Mouse (Mus musculus): ENCODE results near the gene Lsm8. TPM values are rescaled to one million over a fixed set of nuclear protein-coding genes. Genes with fewer than 3 reads are reported as not detected.
"Not testable (repeated sequence)": the region's sequence is repeated elsewhere in the genome, so short reads cannot be mapped to it uniquely, and the experiment has no call there.

The Lsm8 gene
- 107 and 126 TPM in 2 replicates for polyA plus RNA-seq (2015; fragmentation: Nextera tagmentation; extraction: Ambion mirVana)

- Histone ChIP-seq H3K4me3 (replicated peaks) (peak within 1 kb of the TSS; percentile 89), H3K9ac (peak within 1 kb of the TSS; percentile 95), H3K36me3 (peaks cover 21% of the 10 kb centered on the region), H3K27ac (peak within 1 kb of the TSS; percentile 91), H3K27me3 (no peaks in the 10 kb centered on the region), H3K4me2 (peak within 1 kb of the TSS; percentile 75), H3K4me1 (replicated peaks) (peaks cover 16% of the 10 kb centered on the region), H3K9me3 (replicated peaks) (no peaks in the 10 kb centered on the region)
- ATAC-seq (ENCODE audit: low read depth) (peak; percentile 100), DNase-seq (peak; percentile 93)
- 1% methylated on average over 37 of the region's 37 CpGs for WGBS (ENCODE audit: insufficient replicate concordance)
Observed at GRCm38 (mm10) chr6:18848051-18848701, at the start of gene Lsm8. Lsm8 (plus strand) TSS chr6:18848579.

- Histone ChIP-seq H3K9ac (no peak overlapping the region), H3K27me3 (no peaks in the 10 kb centered on the region), H3K9me3 (replicated peaks) (no peaks in the 10 kb centered on the region), H3K4me2 (no peak overlapping the region), H3K36me3 (no peaks in the 10 kb centered on the region), H3K4me3 (replicated peaks) (no peak overlapping the region), H3K27ac (no peak overlapping the region), H3K4me1 (replicated peaks) (no peaks in the 10 kb centered on the region)
- DNase-seq, result no peak
- WGBS (ENCODE audit: insufficient replicate concordance), result 47% methylated on average over 2 of the region's 2 CpGs
- ATAC-seq (ENCODE audit: low read depth), result no peak
Observed at GRCm38 (mm10) chr6:18800869-18801511, 47.4 kb upstream of the Lsm8 start.

GRCm38 (mm10) chr6:18812623-18813022 lies 35.8 kb upstream of the Lsm8 start:
- Histone ChIP-seq H3K27ac (no peak overlapping the region), H3K4me2 (no peak overlapping the region), H3K4me3 (replicated peaks) (no peak overlapping the region), H3K9me3 (replicated peaks) (no peaks in the 10 kb centered on the region), H3K4me1 (replicated peaks) (no peaks in the 10 kb centered on the region), H3K9ac (no peak overlapping the region), H3K27me3 (no peaks in the 10 kb centered on the region), H3K36me3 (no peaks in the 10 kb centered on the region)
- DNase-seq, result no peak
- WGBS (ENCODE audit: insufficient replicate concordance), result 53% methylated on average over 1 of the region's 1 CpGs
- ATAC-seq (ENCODE audit: low read depth), result no peak

GRCm38 (mm10) chr6:18815606-18816005 lies 32.8 kb upstream of the Lsm8 start:
- Histone ChIP-seq H3K4me1 (replicated peaks) (no peaks in the 10 kb centered on the region), H3K4me2 (no peak overlapping the region), H3K27ac (no peak overlapping the region), H3K9me3 (replicated peaks) (no peaks in the 10 kb centered on the region), H3K36me3 (no peaks in the 10 kb centered on the region), H3K9ac (no peak overlapping the region), H3K4me3 (replicated peaks) (no peak overlapping the region), H3K27me3 (no peaks in the 10 kb centered on the region)
- 56% methylated on average over 2 of the region's 2 CpGs for WGBS (ENCODE audit: insufficient replicate concordance)
- ATAC-seq (ENCODE audit: low read depth) (no peak), DNase-seq (no peak)

GRCm38 (mm10) chr6:18819343-18819742 lies 29.0 kb upstream of the Lsm8 start:
- DNase-seq (no peak), ATAC-seq (ENCODE audit: low read depth) (no peak)
- Histone ChIP-seq H3K27ac (no peak overlapping the region), H3K9ac (no peak overlapping the region), H3K9me3 (replicated peaks) (no peaks in the 10 kb centered on the region), H3K4me2 (no peak overlapping the region), H3K4me1 (replicated peaks) (no peaks in the 10 kb centered on the region), H3K36me3 (no peaks in the 10 kb centered on the region), H3K4me3 (replicated peaks) (no peak overlapping the region), H3K27me3 (no peaks in the 10 kb centered on the region)
- 17% methylated on average over 4 of the region's 4 CpGs for WGBS (ENCODE audit: insufficient replicate concordance)

- DNase-seq, result no peak
- no peaks in the 10 kb centered on the region for H3K36me3 ChIP-seq
- no peak for ATAC-seq (ENCODE audit: low read depth)
- H3K4me2 ChIP-seq, result no peak overlapping the region
- H3K9me3 ChIP-seq (replicated peaks), result no peaks in the 10 kb centered on the region
- 60% methylated on average over 4 of the region's 4 CpGs for WGBS (ENCODE audit: insufficient replicate concordance)
- no peak overlapping the region for H3K4me3 ChIP-seq (replicated peaks)
- H3K4me1 ChIP-seq (replicated peaks), result no peaks in the 10 kb centered on the region
- no peak overlapping the region for H3K27ac ChIP-seq
- no peak overlapping the region for H3K9ac ChIP-seq
- no peaks in the 10 kb centered on the region for H3K27me3 ChIP-seq
Observed at GRCm38 (mm10) chr6:18820246-18820645, 28.1 kb upstream of the Lsm8 start.

- ATAC-seq (ENCODE audit: low read depth) (no peak), DNase-seq (no peak)
- Histone ChIP-seq H3K27me3 (no peaks in the 10 kb centered on the region), H3K4me2 (no peak overlapping the region), H3K9ac (no peak overlapping the region), H3K27ac (no peak overlapping the region), H3K4me1 (replicated peaks) (no peaks in the 10 kb centered on the region), H3K4me3 (replicated peaks) (no peak overlapping the region), H3K36me3 (no peaks in the 10 kb centered on the region), H3K9me3 (replicated peaks) (no peaks in the 10 kb centered on the region)
- 60% methylated on average over 1 of the region's 1 CpGs for WGBS (ENCODE audit: insufficient replicate concordance)
Observed at GRCm38 (mm10) chr6:18822812-18823211, 25.6 kb upstream of the Lsm8 start.

GRCm38 (mm10) chr6:18832958-18833357 lies 15.4 kb upstream of the Lsm8 start:
- no peak for DNase-seq
- Histone ChIP-seq H3K36me3 (no peaks in the 10 kb centered on the region), H3K27me3 (no peaks in the 10 kb centered on the region), H3K4me1 (replicated peaks) (no peaks in the 10 kb centered on the region), H3K9ac (no peak overlapping the region), H3K27ac (no peak overlapping the region), H3K9me3 (replicated peaks) (no peaks in the 10 kb centered on the region), H3K4me3 (replicated peaks) (no peak overlapping the region), H3K4me2 (no peak overlapping the region)
- 49% methylated on average over 1 of the region's 1 CpGs for WGBS (ENCODE audit: insufficient replicate concordance)
- no peak for ATAC-seq (ENCODE audit: low read depth)

- 100% methylated on average over 2 of the region's 11 CpGs for WGBS (ENCODE audit: insufficient replicate concordance)
- not testable (repeated sequence) for H3K9me3 ChIP-seq (replicated peaks); H3K27me3 ChIP-seq; H3K4me3 ChIP-seq (replicated peaks); H3K4me1 ChIP-seq (replicated peaks); H3K36me3 ChIP-seq; H3K4me2 ChIP-seq; DNase-seq; H3K27ac ChIP-seq; ATAC-seq (ENCODE audit: low read depth); H3K9ac ChIP-seq
Observed at GRCm38 (mm10) chr6:18844529-18844928, 3.9 kb upstream of the Lsm8 start.

GRCm38 (mm10) chr6:18845571-18845970 lies 2.8 kb upstream of the Lsm8 start:
- H3K27me3 ChIP-seq; H3K9me3 ChIP-seq (replicated peaks); H3K9ac ChIP-seq; DNase-seq; H3K36me3 ChIP-seq; ATAC-seq (ENCODE audit: low read depth); H3K27ac ChIP-seq; H3K4me2 ChIP-seq; H3K4me3 ChIP-seq (replicated peaks): not testable (repeated sequence)
- peaks cover 12% of the 10 kb centered on the region for H3K4me1 ChIP-seq (replicated peaks)
- WGBS (ENCODE audit: insufficient replicate concordance), result 3% methylated on average over 5 of the region's 7 CpGs

GRCm38 (mm10) chr6:18848702-18849061 lies 303 bp downstream of the Lsm8 start:
- no peak for DNase-seq
- no peak for ATAC-seq (ENCODE audit: low read depth)
- Histone ChIP-seq H3K27ac (peak overlapping the region; percentile 91), H3K4me3 (replicated peaks) (peak overlapping the region; percentile 89), H3K27me3 (no peaks in the 10 kb centered on the region), H3K9ac (peak overlapping the region; percentile 95), H3K36me3 (peaks cover 25% of the 10 kb centered on the region), H3K4me1 (replicated peaks) (peaks cover 16% of the 10 kb centered on the region), H3K4me2 (peak overlapping the region; percentile 75), H3K9me3 (replicated peaks) (no peaks in the 10 kb centered on the region)
- under 1% methylated on average over 28 of the region's 28 CpGs for WGBS (ENCODE audit: insufficient replicate concordance)

GRCm38 (mm10) chr6:18855323-18855722 lies 6.9 kb downstream of the Lsm8 start:
- DNase-seq (no peak), ATAC-seq (ENCODE audit: low read depth) (no peak)
- no peaks in the 10 kb centered on the region for H3K27me3 ChIP-seq
- H3K4me3 ChIP-seq (replicated peaks), result no peak overlapping the region
- H3K4me1 ChIP-seq (replicated peaks), result peaks cover 5% of the 10 kb centered on the region; the same call in 1 of the 2 replicates
- H3K9me3 ChIP-seq (replicated peaks), result no peaks in the 10 kb centered on the region
- H3K36me3 ChIP-seq, result peaks cover 47% of the 10 kb centered on the region
- no peak overlapping the region for H3K9ac ChIP-seq
- H3K27ac ChIP-seq, result no peak overlapping the region
- H3K4me2 ChIP-seq, result no peak overlapping the region
